Mouse (Mus musculus): ENCODE data around the gene Cdiptos. TPM values are rescaled to one million over a fixed set of nuclear protein-coding genes. Genes with fewer than 3 reads are reported as not detected.

The Cdiptos gene
- polyA plus RNA-seq, 1 experiment from 2014 or later = 1.9 TPM

DNA sequence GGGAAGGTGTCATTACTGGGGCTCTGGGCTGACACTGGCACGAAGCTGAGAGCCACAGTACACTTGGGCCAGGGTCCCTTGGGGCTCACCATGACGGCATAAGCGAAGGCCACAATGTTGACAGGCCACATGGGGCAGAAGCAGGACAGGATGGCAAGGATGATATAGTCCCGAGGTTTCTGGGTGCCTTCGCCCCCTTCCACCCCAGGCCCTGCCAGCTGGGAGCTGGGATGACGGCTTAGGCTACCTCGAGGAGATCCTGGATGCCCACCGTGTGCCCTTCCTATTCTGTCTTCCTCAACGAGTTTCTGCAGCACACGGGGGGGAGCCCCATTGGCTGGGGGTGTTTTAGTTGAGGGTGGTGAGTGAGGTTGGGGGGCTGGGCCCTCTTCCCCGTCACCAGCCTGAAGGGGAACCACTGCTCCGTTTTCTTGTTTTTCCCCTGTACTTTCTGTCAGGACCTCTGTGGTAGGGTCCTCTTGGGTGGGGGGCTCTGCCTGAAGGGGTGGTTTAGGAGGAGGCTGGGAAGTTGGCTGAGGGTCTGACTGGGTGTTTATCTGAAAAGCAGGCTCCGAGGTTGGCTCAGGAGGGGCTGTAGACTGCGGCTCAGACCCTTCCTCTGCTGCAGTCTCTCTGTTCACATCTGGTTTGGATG lies 43.5 kb upstream of the Cdiptos start:
- Histone ChIP-seq H3K4me1 (peaks cover 87% of the 10 kb centered on the region), H3K4me3 (peak overlapping the region; percentile 66)
- WGBS = 71% methylated on average over 14 of the region's 14 CpGs

GRCm38 (mm10) chr7:127018416-127019305 lies 42.8 kb upstream of the Cdiptos start:
- H3K9me3 ChIP-seq = no peaks in the 10 kb centered on the region
- peak overlapping the region; percentile 98 for H3K4me2 ChIP-seq (replicated peaks)
- WGBS = 76% methylated on average over 15 of the region's 15 CpGs
- H3K9ac ChIP-seq = peak overlapping the region; percentile 86
- H3K4me3 ChIP-seq = peak overlapping the region; percentile 80; the same call in 1 of the 2 replicates
- no peak for ATAC-seq (ENCODE audit: low FRiP score, low read depth)
- peak overlapping the region; percentile 29; the same call in 1 of the 2 replicates for H3K27ac ChIP-seq
- peaks cover 44% of the 10 kb centered on the region for H3K36me3 ChIP-seq
- H3K4me1 ChIP-seq = peaks cover 85% of the 10 kb centered on the region
- no peaks in the 10 kb centered on the region for H3K27me3 ChIP-seq

More for the DNA sequence above, 43.5 kb upstream of the Cdiptos start:
- no peaks in the 10 kb centered on the region for H3K27me3 ChIP-seq
- peaks cover 44% of the 10 kb centered on the region for H3K36me3 ChIP-seq
- no peak for ATAC-seq (ENCODE audit: low FRiP score, low read depth)
- no peaks in the 10 kb centered on the region for H3K9me3 ChIP-seq
- H3K27ac ChIP-seq = peak overlapping the region; percentile 82
- peak overlapping the region; percentile 86 for H3K9ac ChIP-seq
- H3K4me2 ChIP-seq (replicated peaks) = peak overlapping the region; percentile 98

DNA sequence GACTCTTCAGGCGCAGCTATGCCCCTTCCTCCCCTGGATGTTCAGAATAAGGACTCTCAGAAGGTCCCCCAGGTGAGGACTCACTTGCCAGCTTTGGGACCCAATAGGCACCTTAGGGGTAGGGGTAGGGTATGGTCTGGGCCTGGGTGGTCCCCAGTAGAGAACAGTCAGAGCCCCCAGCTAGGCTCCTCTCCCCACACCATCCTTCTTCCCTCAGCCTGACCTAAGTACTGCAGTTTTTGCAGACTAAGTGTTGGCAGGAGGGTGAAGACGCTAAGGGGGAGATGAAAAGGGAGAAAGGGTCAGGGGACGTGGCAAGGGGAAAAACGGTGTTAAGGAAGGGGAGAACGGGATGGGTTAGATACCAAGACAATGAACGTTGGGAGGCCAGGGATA lies 42.0 kb upstream of the Cdiptos start:
- peak overlapping the region; percentile 98 for H3K4me2 ChIP-seq (replicated peaks)
- peak overlapping the region; percentile 29 for H3K27ac ChIP-seq
- H3K9me3 ChIP-seq = no peaks in the 10 kb centered on the region
- peaks cover 44% of the 10 kb centered on the region for H3K36me3 ChIP-seq
- H3K4me1 ChIP-seq = peaks cover 77% of the 10 kb centered on the region
- no peak for ATAC-seq (ENCODE audit: low FRiP score, low read depth)
- 50% methylated on average over 6 of the region's 6 CpGs for WGBS
- peak overlapping the region; percentile 80; the same call in 1 of the 2 replicates for H3K4me3 ChIP-seq
- no peaks in the 10 kb centered on the region for H3K27me3 ChIP-seq
- H3K9ac ChIP-seq = peak overlapping the region; percentile 86

- Histone ChIP-seq H3K9ac (peak within 1 kb of the TSS; percentile 86), H3K9me3 (no peaks in the 10 kb centered on the region), H3K27me3 (no peaks in the 10 kb centered on the region), H3K27ac (peak within 1 kb of the TSS; percentile 96), H3K4me3 (peak within 1 kb of the TSS; percentile 80), H3K36me3 (peaks cover 44% of the 10 kb centered on the region), H3K4me2 (replicated peaks) (peak within 1 kb of the TSS; percentile 98), H3K4me1 (peaks cover 70% of the 10 kb centered on the region)
- peak; percentile 77 for ATAC-seq (ENCODE audit: low FRiP score, low read depth)
- WGBS = 3% methylated on average over 39 of the region's 39 CpGs
Measured at GRCm38 (mm10) chr7:127016971-127017949, 41.4 kb upstream of the Cdiptos start, which contains the start of gene Pagr1a. Pagr1a (minus strand) TSS chr7:127017352.

DNA sequence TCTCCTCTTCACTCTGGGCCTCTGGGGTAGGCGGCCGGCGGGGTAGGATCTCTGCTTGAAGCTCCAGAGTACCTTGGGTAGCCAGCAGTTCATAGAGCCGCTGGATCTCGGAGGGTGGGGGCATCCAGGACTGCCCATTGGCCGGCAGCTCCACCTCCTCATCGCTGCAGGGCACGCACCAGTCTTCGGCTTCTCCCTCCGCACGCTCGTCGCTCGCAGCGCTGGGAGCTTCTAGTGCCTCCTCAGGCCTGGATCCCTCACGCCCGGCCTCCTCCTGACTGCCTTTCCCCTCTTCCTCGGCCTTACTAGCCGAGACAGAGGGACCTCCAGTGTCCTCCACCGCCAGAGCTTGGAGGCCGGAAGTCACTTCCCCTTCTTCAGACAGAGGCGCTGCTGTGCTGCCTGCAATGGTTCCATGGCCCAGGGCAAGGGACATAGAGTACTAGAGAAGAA lies 40.6 kb upstream of the Cdiptos start:
- Histone ChIP-seq H3K36me3 (peaks cover 42% of the 10 kb centered on the region), H3K9me3 (no peaks in the 10 kb centered on the region), H3K4me2 (replicated peaks) (peak overlapping the region; percentile 98), H3K4me1 (peaks cover 63% of the 10 kb centered on the region), H3K9ac (peak overlapping the region; percentile 86), H3K27me3 (no peaks in the 10 kb centered on the region), H3K27ac (peak overlapping the region; percentile 96), H3K4me3 (peak overlapping the region; percentile 80)
- ATAC-seq (ENCODE audit: low FRiP score, low read depth) = peak; percentile 37
- WGBS = under 1% methylated on average over 22 of the region's 22 CpGs

GRCm38 (mm10) chr7:127016481-127016485 lies 40.4 kb upstream of the Cdiptos start, which contains the start of gene Pagr1b:
Pagr1b (minus strand) TSS chr7:127016484.
- no peaks in the 10 kb centered on the region for H3K27me3 ChIP-seq
- H3K4me3 ChIP-seq = peak within 1 kb of the TSS; percentile 80
- H3K36me3 ChIP-seq = peaks cover 45% of the 10 kb centered on the region
- peaks cover 61% of the 10 kb centered on the region for H3K4me1 ChIP-seq
- H3K4me2 ChIP-seq (replicated peaks) = peak within 1 kb of the TSS; percentile 98
- peak within 1 kb of the TSS; percentile 96 for H3K27ac ChIP-seq
- H3K9ac ChIP-seq = peak within 1 kb of the TSS; percentile 86
- ATAC-seq (ENCODE audit: low FRiP score, low read depth) = no peak
- H3K9me3 ChIP-seq = no peaks in the 10 kb centered on the region

DNA sequence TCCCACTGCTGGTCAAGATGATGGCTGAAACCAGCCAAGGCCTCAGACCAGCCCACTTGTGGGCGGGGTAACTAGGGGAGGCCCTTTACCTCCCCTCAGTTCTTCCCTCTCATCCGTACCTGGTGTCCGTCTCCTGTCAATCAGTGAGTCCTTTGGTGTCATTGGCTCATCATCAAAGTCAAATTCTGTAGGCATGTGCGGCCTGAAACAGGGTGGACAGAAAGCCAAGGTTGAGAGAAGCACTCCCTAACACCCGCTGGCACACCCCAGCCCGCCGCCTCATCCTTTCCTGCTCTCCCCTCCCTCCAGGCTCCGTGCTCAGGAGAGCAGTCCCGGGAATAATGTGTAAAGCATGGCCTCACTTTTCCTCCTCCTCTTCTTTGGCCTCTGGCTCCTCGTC lies 40.2 kb upstream of the Cdiptos start:
- peak overlapping the region; percentile 80 for H3K4me3 ChIP-seq
- H3K9ac ChIP-seq = peak overlapping the region; percentile 86
- H3K4me1 ChIP-seq = peaks cover 59% of the 10 kb centered on the region
- H3K27me3 ChIP-seq = no peaks in the 10 kb centered on the region
- H3K36me3 ChIP-seq = peaks cover 45% of the 10 kb centered on the region
- 0 out of 2 replicates have a peak, but pooled peaks have one; percentile 8 for ATAC-seq (ENCODE audit: low FRiP score, low read depth)
- peak overlapping the region; percentile 96 for H3K27ac ChIP-seq
- under 1% methylated on average over 10 of the region's 10 CpGs for WGBS
- H3K9me3 ChIP-seq = no peaks in the 10 kb centered on the region
- peak overlapping the region; percentile 98 for H3K4me2 ChIP-seq (replicated peaks)

DNA sequence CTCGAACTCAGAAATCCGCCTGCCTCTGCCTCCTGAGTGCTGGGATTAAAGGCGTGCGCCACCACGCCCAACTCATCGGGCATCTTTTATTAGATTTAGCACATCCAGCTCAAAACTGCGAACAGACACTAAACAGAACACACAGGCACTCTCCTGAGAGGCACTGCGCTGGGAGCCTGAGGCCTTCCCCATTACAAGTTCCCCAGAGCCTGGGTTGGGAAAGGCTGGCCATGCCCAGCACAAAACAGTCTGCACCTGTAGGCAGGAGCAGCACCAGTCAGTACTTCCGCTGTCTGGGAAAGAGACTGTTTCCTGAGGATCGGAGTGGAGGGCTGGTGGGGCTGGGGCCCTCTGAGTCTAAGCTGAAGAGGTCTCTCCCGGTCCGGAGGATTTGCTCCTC lies 39.1 kb upstream of the Cdiptos start:
- Histone ChIP-seq H3K9ac (peak overlapping the region; percentile 86), H3K4me3 (peak overlapping the region; percentile 10; the same call in 1 of the 2 replicates), H3K27ac (no peak overlapping the region), H3K36me3 (peaks cover 45% of the 10 kb centered on the region), H3K4me2 (replicated peaks) (peak overlapping the region; percentile 98), H3K9me3 (no peaks in the 10 kb centered on the region), H3K27me3 (no peaks in the 10 kb centered on the region), H3K4me1 (peaks cover 48% of the 10 kb centered on the region)
- ATAC-seq (ENCODE audit: low FRiP score, low read depth) = no peak
- 91% methylated on average over 12 of the region's 12 CpGs for WGBS

DNA sequence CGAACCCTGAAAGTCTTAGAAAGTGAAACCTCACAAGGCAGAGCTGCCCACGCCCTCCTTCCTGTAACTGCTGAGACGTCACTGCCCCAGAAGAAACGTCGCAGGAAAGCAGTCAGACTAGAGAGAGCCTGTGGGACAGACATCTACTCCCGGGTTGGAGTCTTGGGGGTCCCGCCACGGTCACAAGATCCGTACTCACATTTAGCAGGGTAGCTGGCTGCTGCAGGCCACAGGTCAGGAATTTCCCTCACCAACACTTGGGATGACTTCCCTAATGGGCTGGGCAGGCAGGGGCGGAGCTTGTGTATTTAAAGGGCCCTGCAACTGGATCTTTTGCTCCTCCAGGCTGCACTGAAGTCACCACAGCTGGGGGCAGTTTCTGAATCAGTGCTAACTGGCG lies 38.4 kb upstream of the Cdiptos start, which contains the start of gene Mvp:
TSS of gene Mvp (minus strand) at position 302 of the 400 bp plus-strand sequence.
- no peak for ATAC-seq (ENCODE audit: low FRiP score, low read depth)
- no peaks in the 10 kb centered on the region for H3K27me3 ChIP-seq
- H3K9me3 ChIP-seq = no peaks in the 10 kb centered on the region
- H3K27ac ChIP-seq = no peak within 1 kb of the TSS
- H3K36me3 ChIP-seq = peaks cover 45% of the 10 kb centered on the region
- H3K9ac ChIP-seq = peak within 1 kb of the TSS; percentile 86
- H3K4me3 ChIP-seq = peak within 1 kb of the TSS; percentile 80
- WGBS = 47% methylated on average over 11 of the region's 11 CpGs
- H3K4me2 ChIP-seq (replicated peaks) = peak within 1 kb of the TSS; percentile 98
- H3K4me1 ChIP-seq = peaks cover 42% of the 10 kb centered on the region

DNA sequence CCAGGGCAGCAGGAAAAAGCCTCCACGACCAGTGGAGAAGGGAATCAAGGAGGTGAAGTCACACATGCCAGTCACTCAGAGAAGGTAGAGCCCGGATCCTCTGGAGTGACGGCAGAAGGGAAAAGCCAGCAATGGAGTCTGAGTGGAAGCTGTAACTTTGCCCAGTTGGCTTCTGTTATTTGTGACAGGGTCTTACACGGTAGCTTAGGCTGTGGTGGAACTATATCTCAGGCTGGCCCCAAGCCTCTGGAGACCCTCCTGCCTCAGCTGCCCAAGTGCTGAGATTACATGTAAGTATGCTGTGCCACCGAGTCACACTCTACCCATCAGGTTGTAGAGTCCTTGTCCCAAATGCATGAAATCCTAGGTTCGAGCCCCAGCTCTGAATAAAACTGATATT lies 37.5 kb upstream of the Cdiptos start:
- ATAC-seq (ENCODE audit: low FRiP score, low read depth) = no peak
- no peak overlapping the region for H3K4me2 ChIP-seq (replicated peaks)
- H3K27me3 ChIP-seq = no peaks in the 10 kb centered on the region
- no peaks in the 10 kb centered on the region for H3K9me3 ChIP-seq
- no peak overlapping the region for H3K4me3 ChIP-seq
- WGBS = 92% methylated on average over 6 of the region's 6 CpGs
- H3K9ac ChIP-seq = 0 out of 2 replicates have a peak overlapping the region, but pooled peaks have one; percentile 2
- H3K4me1 ChIP-seq = peaks cover 32% of the 10 kb centered on the region
- H3K27ac ChIP-seq = no peak overlapping the region
- peaks cover 45% of the 10 kb centered on the region for H3K36me3 ChIP-seq

- H3K9me3 ChIP-seq = no peaks in the 10 kb centered on the region
- no peak overlapping the region for H3K4me2 ChIP-seq (replicated peaks)
- H3K27ac ChIP-seq = no peak overlapping the region
- H3K4me1 ChIP-seq = peaks cover 27% of the 10 kb centered on the region
- H3K27me3 ChIP-seq = no peaks in the 10 kb centered on the region
- peaks cover 45% of the 10 kb centered on the region for H3K36me3 ChIP-seq
- no peak for ATAC-seq (ENCODE audit: low FRiP score, low read depth)
- no peak overlapping the region for H3K4me3 ChIP-seq
- H3K9ac ChIP-seq = 0 out of 2 replicates have a peak overlapping the region, but pooled peaks have one; percentile 13
- 96% methylated on average over 10 of the region's 10 CpGs for WGBS
Measured at GRCm38 (mm10) chr7:127012845-127013244, 36.9 kb upstream of the Cdiptos start.
